Mouse (Mus musculus) cerebellum, postnatal 4 days (tissue): ENCODE data around the gene 1190007I07Rik.

Source experiments
- DNase-seq, 2 experiments: peaks; one replicate each; pipeline ENCODE4 v3.0.0; 2022; ENCODE audit warnings: low spot score in 2 of 2, mixed read lengths in 1 of 2

Gene 1190007I07Rik

DNA sequence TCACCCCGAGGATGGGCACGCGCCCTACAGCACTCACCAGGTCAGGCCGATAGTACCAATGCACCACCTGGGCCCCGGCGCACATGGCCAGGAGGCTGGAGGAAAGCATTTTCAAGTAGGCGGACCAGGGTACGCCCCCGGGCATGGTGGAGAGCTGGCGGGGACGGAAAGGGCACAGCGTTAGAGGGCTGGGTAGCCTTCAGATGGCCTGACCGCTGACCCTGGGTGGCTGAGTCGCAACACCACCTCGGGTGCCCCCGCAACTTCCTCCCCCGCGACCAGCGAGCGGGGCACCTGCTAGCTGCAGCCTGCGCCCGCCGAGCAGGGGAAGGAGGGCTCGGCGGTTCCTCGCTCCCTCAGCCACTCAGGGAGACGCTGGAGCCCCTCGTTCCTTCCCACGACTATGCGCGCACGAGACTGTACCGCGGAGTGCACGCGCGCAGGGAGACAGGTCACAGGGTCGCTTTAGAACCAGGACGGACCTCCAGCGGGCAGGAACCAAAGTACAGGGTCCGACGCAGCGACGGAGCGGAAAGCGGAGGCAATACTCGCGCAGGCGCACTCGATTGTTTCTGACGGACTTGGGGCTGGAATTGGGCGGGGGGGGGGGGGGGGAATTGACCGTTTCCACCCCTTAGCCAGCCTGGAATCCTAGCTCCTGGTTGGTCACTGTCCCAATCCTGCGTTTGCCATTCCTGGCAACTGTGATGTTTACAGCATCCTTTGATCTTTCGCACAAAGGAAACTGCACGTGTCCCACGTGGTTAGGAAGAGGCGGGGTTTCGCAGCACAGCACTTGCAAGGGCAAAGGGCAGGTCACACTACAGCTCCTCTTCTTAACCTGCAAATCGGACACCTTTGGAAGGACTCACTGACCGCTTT, at the start of gene 1190007I07Rik:
Gene 1190007I07Rik (minus strand): TSS at position 558 of the 882 bp plus-strand sequence.
- peak; percentile 73 to 92 for DNase-seq

DNA sequence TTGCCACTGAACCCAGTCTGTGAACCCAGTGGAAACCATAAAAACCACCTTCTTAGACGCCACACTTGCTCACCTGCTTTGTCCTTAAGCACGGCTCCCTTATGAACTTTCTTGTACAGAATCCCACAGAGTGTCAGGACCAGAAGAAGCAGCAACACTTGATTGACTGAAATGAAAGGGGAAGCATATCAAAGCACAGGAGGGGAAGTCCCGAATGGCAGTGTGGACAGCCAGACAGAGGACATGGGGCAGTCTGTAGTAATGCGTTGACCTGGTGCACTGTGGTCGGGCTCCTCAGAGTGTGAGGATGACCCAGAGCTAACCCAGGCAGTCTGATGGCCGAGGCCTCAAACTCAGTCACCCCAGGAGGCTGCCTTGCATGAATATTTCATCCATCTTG, 47.2 kb upstream of the 1190007I07Rik start:
- DNase-seq = no peak

DNA sequence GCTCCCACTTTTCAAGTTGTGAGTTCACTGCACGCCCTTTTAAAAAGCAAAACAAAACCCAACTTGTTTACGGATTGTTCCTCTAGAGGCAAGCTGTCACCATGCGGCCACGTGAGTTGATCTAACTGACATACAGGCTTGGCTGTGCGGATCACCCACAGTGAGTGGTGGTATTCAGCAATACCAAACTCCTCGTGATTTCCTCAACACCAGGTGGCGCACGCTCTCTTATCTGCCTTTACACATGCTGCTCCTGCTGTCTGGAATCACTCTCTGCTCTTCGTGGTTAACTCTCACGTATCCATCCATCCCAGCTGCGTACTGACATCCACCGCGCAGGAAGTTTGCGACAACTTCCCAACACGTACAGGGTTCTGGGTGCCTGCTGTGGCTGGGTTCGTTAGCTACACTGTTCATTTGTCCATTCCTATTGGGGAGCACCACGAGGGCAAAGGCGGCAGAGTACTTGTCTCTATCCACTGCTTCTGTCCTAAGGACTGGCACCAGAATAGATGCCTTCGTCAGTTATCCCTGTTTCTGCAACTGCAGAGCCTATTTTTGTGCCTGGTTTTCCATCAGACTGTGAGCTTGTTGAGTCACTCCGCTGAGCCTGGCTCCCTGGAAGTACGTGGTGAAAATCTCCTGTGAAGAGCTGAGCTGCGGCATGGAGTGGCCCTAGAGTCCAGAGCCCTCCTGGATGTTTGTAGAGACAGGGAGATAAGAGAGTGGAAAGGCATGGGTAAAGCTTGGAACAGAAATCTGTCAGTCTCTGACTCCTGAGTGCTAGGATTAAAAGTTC, 43.6 kb upstream of the 1190007I07Rik start:
- DNase-seq = peak; percentile 85 to 89

DNA sequence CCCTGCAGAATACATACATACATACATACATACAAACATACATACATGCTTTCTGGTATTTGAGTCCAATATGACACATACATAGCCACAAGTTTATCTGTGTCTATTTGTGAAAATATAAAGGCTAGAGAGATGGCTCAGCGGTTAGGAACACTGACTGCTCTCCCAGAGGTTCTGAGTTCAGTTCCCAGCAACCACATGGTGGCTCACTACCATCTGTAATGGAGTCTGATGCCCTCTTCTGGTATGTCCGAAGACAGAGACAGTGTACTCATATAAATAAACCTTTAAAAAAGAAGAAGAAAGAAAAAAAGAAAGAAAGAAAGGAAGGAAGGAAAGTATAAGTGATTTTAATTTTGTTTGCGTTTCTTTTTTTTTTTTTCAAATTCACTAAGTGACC, 42.9 kb upstream of the 1190007I07Rik start:
- no peak for DNase-seq

DNA sequence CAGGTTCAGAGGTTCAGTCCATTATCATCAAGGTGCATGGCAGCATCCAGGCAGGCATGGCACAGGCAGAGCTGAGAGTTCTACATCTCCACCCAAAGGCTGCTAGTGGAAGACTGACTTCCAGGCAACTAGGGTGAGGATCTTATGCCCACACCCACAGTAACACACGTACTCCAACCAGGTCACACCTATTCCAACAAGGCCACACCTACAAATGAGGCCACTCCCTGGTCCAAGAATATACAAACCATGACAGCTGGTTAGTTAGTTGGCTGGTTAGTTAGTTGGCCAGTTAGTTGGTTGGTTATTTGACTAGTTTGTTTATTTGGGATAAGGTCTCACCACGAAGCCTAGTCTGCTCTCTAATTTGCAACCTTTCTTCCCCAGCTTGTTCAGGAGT, 40.3 kb upstream of the 1190007I07Rik start:
- DNase-seq = no peak

DNA sequence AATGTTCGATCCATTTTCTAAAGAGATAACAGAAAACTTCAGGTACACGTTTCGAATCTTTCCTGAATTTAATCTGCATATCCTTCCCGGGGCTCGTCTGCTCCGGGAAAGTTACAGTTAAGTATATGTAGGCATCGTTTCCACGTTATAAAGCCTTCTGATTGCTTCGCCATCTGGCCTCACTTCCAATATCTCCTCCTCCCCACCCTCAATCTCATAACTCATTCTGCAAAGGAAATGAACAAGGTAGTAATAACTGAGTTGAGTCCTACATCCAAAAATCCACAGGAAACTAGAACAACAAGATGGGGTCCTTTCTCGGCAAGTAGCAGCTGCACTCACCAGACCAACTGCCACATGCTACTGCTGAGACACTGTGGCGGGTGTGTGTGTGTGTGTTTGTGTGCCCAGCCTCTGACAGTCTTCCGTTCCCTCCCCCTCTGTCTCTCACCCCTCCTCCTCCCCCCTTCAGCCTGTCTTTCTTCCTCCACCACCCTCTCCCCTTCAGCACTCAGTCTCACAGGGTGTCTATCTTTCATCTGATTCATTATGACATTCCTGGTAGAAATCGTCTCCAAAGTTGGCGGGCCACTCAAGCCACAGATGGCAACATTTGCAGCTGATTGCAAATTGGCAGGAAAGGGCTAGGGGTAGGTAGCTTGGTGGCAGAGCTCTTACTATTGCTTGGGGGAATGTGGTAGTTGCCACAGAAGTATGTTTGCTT, 39.4 kb upstream of the 1190007I07Rik start:
- DNase-seq = peak in 1 of 2 experiments; percentile 57

DNA sequence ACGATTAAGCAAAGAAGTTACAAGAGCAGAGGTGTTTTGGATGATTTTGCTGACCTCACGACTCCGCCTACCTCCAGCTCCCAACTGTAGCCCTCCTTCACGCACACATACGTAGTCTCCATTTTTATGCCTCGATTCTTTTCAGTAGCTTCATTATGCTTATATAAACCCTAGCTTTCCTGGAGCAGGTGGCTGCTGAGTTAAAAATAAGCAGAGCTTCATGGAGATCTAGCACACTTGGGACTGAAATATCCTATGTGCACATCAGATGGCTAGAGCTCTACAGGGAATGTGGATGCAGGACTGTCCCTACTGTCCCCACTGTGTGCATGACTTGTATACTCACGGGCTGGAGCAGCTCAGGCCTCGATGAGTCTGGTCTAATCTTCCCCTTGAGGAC, 38.8 kb upstream of the 1190007I07Rik start:
- no peak for DNase-seq

DNA sequence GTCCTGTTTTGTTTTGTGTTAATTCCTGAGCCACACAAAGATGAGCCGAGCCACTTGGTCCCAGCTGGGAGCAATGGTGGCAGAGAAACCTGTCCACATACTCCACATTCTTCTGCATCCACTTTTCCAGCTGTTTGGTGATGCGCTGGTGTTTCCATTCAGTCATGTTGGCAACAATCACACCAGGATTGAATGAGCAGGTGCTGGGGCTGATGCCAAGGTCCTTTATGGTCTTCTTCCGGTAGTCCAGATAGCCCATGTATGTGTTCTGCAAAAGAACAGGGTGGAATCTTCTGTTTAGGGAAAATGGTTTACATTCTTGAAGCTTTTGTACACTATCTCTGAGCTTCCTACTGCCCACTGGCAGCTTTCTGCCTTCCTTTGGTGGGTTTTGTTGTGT, 31.6 kb upstream of the 1190007I07Rik start:
- no peak for DNase-seq

DNA sequence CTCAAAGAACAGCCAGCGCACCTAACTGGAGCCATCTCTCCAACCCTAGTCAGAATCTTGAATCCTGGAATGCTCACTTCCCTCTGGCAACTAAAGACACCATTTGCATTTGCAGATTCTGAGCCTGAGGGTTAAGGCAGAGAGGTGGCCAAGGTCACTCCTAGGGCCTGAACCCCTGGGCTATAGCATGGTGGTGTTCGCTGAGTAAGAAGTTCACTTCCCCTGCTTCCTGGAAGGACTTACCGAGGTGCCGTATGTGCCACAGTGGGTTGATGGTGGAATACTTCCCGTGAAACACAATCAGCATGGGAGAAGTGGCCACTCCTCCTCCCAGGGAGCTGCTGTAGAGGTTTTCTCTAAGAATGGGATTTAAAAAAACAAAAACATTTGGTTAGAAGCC, 29.6 kb upstream of the 1190007I07Rik start:
- no peak for DNase-seq

DNA sequence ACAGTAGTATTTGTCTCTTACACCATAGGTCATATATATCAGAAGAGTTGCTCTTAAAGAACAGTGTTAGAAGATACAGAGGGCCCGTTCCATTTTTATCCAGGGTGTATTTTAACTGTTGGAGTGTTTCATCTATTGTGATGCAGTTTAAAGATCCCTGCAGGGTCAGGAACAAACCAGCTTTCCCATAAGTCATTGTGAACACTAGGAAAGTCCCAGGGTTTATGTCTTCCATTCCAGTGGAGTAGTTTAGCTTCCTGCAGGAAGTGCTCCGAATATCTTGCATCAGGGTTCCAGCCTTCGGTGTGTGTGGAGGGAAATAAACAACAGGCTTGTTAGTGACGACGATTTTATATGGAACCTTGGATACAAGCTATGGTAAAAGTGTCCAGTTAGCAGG, 28.2 kb upstream of the 1190007I07Rik start:
- no peak for DNase-seq

DNA sequence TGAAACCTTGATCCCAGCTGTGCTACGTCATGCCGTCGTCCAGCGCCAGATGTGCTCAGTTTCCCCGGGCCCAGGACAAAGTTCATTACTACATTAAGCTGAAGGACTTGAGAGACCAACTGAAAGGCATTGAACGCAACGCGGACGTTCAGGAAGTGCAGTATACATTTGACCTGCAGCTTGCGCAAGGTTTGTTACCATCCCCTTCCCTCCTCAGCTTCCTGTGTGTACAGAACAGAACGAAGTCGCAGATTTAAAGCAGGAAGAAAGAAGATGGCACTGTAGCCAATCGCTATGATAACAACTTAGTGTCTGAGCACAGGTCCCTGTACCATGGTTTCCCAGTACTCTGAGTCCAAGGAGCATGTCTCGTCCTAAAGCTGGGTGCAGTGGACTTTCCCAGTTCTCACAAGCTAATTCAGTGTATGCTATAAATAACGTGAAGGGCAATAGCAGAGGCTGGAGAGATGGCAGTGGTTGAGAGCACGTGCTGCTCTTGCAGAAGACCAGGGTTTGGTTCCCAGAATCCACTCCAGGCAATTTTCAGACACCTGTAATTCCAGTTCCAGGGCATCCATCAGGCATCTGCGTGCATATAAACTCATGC, 24.3 kb upstream of the 1190007I07Rik start:
- no peak for DNase-seq

DNA sequence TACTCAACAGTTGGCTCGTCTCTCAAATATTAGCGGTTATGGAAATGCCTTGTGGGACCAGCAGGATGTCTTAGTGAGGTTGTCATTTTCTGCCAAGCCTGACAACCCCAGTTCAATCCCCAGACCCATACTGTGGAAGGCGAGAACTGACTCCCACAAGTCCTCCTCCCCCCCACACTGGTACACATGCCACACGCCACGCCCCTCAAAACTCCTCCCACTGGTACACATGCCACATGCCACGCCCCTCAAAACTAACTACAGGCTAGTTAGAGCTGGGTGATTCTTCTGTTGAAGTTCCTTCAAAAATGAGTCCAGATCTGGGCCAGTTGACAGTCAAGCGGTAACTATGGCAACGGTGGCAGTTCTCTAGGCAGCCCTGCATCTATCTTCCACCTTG, 23.1 kb upstream of the 1190007I07Rik start:
- no peak for DNase-seq

DNA sequence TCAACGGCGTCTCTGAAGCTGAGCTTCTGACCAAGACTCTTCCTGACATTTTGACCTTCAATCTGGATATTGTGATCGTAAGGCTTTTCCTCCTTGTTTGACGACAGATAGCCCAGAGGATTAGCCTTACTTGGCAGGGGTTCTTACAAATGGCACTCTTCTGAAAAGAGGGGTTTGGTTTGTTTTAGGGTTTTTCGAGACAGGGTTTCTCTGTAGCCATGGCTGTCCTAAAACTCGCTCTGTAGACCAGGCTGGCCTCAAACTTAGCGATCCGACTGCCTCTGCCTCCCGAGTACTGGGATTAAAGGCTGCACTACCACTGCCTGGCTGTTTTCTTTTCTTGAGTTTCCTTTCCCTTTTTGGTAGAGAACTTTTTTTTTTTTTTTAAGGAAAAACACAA, 18.5 kb upstream of the 1190007I07Rik start:
- no peak for DNase-seq

DNA sequence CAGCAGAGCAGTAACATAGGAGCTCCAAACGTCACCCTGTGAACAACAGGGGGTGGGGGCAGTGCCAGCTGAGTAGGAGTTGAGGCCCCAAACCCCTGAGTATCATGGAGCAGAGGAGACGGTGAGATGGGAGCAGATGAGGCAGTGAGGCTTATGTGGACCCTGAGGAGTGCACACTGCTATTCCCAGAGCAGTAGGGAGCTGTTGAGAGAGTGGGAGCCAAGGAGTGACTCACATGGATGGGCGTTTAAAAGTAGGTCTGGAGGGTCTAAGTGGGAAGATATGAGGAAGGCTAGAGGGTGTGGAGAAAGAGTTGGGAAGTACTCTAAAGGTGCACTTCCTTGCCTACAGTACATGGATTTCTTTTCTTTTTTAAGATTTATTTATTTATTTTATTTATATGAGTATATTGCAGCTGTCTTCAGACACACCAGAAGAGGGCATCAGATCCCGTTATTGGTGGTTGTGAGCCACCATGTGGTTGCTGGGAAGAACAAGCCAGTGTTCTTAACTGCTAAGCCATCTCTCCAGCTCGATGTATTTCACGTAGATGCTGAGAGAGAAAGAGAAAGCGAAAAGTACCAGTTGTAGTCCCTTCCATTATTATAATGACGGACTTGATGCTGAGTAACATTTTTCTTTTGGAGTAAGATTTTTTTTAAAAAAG, 16.1 kb upstream of the 1190007I07Rik start:
- no peak for DNase-seq

DNA sequence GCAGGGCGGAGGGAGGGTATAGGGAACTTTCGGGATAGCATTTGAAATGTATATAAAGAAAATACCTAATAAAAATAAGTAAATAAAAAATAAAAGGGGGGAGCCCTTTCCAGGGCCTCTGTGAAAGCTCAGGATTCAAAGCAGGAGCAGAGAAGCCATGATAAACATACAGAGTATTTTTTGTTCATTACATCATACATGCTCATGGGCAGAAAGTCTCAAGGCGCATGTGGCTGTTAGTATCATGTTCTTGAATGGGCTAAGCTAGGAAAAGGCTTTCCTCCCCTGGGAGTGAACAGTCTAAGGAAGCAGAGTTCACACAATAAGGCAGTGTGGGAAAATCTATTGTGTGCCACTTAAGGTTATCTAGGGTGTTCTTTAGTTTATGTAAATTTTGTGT, 13.3 kb upstream of the 1190007I07Rik start:
- no peak for DNase-seq

DNA sequence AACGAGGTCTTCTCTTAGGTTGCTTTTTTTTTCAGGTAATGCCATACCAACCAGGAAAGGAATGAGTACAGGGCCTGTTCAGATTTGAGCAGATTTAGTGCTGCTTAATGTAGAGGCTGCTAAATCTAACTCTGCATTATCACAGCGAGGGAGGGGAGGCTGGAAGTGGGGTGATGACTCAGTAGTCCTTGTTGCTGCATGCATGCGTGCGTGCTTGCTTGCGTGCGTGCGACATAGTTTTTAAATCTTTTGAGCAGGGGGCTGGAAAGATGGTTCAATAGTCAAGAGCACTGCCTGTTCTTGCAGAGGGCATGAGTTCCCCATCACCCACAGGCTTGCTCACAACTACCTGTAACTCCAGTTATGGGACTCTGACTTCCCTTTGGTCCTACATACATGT, 11.3 kb upstream of the 1190007I07Rik start:
- no peak for DNase-seq

DNA sequence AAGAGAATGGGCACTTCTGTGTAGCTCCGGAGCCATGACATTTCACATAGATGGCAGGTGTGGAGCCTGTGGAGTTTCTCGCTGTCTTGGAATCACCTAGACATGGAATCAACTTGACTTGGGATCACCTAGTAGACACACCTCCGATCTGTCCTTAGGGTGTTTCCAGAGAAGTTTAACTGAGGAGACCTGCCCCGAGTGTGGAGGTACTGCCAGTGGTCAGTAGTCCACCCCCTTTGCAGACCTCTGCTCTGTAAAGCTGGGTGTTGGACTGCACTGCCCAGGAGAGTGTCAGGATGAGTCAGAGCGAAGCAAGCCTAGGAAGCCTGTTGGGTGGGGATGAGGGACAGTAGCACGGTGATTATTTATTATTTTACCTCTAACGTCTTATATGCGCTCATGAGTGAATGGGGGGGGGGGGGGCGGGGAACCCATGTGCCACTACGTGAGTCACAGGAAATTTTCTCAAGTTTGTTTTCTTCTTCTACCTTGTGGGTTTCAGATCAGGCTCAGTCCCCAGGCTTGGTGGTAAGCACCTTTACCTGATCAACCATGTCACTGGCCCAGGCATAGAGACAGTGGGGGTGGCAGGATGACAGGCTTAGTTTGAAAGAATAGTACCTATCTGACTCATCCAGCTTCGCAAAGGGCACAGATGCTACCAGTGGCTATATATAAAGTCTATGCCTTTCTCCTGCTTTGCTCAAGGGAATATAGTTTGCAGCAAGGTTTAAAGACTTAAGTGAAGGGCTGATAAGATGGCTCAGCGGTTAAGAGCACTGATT, 9.7 kb upstream of the 1190007I07Rik start:
- DNase-seq = no peak

DNA sequence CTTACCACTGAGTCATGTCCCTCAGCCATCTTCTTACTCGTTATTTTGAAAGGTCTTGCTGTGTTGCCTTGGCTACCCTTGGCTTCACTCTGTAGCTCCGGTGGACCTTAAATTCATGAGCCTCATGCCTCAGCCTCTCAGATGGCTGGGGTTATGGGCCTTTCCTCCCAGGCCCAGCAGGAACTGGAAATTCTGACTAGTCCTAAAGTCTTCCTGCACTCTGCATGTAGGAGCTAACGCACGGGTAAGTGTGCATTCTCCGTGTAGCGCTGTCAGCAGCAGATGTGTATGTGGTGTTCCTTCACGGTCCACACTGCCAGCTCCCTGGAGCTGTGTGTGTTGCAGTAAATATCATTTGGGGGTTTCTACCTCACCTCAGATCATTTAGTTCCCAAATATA, 8.1 kb upstream of the 1190007I07Rik start:
- DNase-seq = no peak

DNA sequence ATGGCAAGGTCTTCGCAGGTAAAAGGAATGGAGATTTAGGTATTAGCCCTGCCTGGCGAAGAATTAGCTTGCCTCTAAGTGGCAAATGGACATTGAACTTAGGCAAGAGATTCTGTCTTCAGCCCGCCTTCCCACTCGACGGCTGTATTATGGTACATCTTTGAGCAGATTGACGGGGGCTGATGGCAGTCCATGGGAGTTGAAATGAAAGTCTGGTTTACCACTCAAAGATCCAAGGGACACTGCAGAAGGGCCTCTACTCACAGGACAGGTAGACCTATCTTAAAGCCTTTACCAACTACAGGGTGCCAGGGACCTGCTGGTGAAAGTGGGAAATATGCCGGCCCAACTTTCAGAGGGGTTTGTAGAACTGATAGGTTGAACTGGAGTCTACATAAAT, 7.5 kb upstream of the 1190007I07Rik start:
- DNase-seq = no peak

DNA sequence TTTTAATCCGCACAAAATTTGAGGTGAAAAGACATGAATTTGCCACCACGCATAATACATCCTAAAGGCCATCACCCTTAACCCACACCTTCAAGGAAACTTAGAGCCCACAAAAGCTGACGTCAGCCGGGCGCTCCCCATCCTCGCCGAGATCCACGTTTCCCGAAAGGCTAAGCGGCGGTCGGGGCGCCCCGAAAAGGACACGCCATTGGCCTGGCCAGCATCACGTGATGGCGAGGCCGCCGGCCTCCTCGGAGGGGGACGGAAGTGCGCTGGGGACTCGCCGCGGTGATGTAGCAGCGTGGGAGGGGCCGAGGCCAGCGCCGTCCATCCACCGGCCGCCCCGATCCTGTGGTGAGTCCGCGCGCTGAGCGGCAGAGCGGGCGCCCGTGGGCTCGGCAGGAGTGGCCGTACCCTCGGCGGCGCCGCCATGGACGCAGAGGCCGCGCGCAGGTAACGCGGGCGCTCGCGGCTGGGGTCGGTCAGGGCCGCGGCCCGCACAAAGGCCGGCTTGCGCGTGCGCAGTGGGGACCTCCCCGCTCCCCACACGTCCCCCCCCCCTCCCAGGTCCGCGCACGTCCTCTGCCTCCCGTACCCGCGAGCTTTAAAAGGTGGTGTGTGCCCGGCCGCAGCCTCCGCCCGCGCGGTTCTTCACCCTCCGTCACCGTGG, 6.7 kb upstream of the 1190007I07Rik start, which contains the start of gene Tdg:
Gene Tdg (plus strand): TSS at position 243 of the 670 bp plus-strand sequence.
- peak; percentile 73 to 89 for DNase-seq
